Mouse (Mus musculus) stomach, postnatal 0 days (tissue): Measurements from ENCODE around the gene Ctnnbl1. TPM values are rescaled to one million over a fixed set of nuclear protein-coding genes. Genes with fewer than 3 reads are reported as not detected.

ENCODE experiments used
- ATAC-seq: fragments of 200-750 bp; cut with Nextera tagmentation; 2 replicates; pipeline ENCODE4 v1.8.0; 2017; ENCODE audit not compliant: low FRiP score, low TSS enrichment
- DNase-seq: peaks from one replicate; pipeline ENCODE4 v3.0.0-alpha.2; 2016; ENCODE audit warnings: low spot score
- H3K27ac ChIP-seq: fragments of 300-500 bp; sonication (generic); replicated peaks from 2 replicates; pipeline ENCODE4 v1.5.1; 2014; ENCODE audit warnings: mild to moderate bottlenecking, control low read depth
- H3K27me3 ChIP-seq: fragments of 300-500 bp; sonication (generic); 2 replicates; pipeline ENCODE4 v1.6.1; 2014; ENCODE audit warnings: low read length; ENCODE audit not compliant: control insufficient read depth, insufficient read depth
- H3K36me3 ChIP-seq: fragments of 300-500 bp; sonication (generic); 2 replicates; pipeline ENCODE4 v1.6.1; 2014; ENCODE audit warnings: low read length, mixed read lengths; ENCODE audit not compliant: control insufficient read depth, insufficient read depth
- H3K4me1 ChIP-seq: fragments of 300-500 bp; sonication (generic); replicated peaks from 2 replicates; pipeline ENCODE4 v1.6.1; 2014; ENCODE audit warnings: antibody characterized with exemption; ENCODE audit not compliant: control insufficient read depth, insufficient read depth
- H3K4me2 ChIP-seq: fragments of 300-500 bp; sonication (generic); replicated peaks from 2 replicates; pipeline ENCODE4 v1.6.1; 2014; ENCODE audit warnings: low read depth, mild to moderate bottlenecking, control low read depth, moderate library complexity
- H3K4me3 ChIP-seq: fragments of 300-500 bp; sonication (generic); 2 replicates; pipeline ENCODE4 v1.5.1; 2014; ENCODE audit warnings: low read depth, low read length, control low read depth
- H3K9ac ChIP-seq: fragments of 300-500 bp; sonication (generic); 2 replicates; pipeline ENCODE4 v1.6.1; 2014; ENCODE audit warnings: mild to moderate bottlenecking, low read length, control low read depth, mixed read lengths
- H3K9me3 ChIP-seq: fragments of 300-500 bp; sonication (generic); 2 replicates; pipeline ENCODE4 v1.6.1; 2016; ENCODE audit warnings: low read length; ENCODE audit not compliant: control insufficient read depth
- CTCF ChIP-seq: IDR thresholded peaks from 2 replicates; pipeline ENCODE4 v1.5.1; 2016; ENCODE audit warnings: antibody characterized with exemption, low read depth, mild to moderate bottlenecking, moderate library complexity
- EP300 ChIP-seq: optimal IDR thresholded peaks from 2 replicates; pipeline ENCODE3; 2016; ENCODE audit warnings: antibody characterized with exemption
- WGBS: fragments of 180-500 bp; shearing (Covaris S2); extraction: QIAGEN DNeasy Blood & Tissue Kit; methylation state at CpG from one replicate; pipeline ENCODE4 v1.1.7; 2014; 5-methylcytosine and 5-hydroxymethylcytosine counted together
- polyA plus RNA-seq: library from polyadenylated mRNA; unstranded; fragments of >200 nt; fragmentation: Nextera tagmentation; extraction: Ambion mirVana; gene quantifications from 2 replicates; pipeline ENCODE4 v1.2.1, GENCODE M21; 2015

Gene Ctnnbl1
- polyA plus RNA-seq, 1 experiment from 2014 or later, result 23.9 TPM

DNA sequence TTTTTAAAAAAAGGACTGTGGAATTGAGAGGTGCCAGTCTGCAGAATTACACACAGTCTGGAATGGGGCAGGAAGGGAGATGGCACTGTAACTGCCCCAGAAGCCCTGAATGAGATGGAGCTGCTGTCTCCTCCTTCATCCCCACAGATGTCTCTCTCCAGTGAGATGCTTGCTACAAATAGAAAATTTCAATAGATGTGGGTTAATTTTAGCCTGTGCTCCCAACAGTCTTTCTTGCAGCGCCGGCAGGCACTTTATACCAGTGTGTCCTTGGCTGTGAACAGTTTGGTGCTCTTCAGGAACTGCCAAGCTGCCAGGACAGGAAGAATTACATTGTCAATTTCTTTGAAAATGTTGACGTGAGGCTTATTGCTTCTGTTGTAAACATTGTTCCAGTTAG, 86.3 kb downstream of the Ctnnbl1 start:
- no peak overlapping the region for H3K4me3 ChIP-seq
- ATAC-seq, result no peak
- no peak overlapping the region for H3K4me2 ChIP-seq
- H3K9ac ChIP-seq, result no peak overlapping the region
- TF ChIP-seq EP300 (no peak), CTCF (no peak)
- 79% methylated on average over 3 of the region's 3 CpGs for WGBS
- no peaks in the 10 kb centered on the region for H3K9me3 ChIP-seq
- H3K36me3 ChIP-seq, result no peaks in the 10 kb centered on the region
- no peak for DNase-seq
- no peak overlapping the region for H3K27ac ChIP-seq
- H3K27me3 ChIP-seq, result no peaks in the 10 kb centered on the region
- H3K4me1 ChIP-seq, result no peaks in the 10 kb centered on the region

DNA sequence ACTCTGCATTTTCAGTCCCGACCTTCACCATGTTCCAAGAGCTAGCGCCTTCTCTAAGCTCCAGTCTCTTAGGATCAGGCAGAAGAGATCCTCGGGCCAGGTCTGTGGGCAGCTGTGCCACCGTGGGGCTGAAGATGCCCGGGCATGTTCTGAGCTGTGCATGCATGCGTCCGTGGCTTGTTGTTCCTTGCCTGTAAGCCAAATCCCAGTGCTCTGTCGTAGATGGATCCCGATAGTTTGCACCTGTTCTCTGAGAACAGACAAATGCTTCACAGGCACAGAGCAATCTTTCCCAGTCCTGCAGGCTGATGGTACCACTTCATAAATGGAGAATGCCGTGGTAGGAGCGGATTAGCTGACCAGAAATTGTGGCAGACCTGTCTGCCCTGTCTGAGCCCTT, 87.0 kb downstream of the Ctnnbl1 start:
- WGBS, result 91% methylated on average over 11 of the region's 11 CpGs

DNA sequence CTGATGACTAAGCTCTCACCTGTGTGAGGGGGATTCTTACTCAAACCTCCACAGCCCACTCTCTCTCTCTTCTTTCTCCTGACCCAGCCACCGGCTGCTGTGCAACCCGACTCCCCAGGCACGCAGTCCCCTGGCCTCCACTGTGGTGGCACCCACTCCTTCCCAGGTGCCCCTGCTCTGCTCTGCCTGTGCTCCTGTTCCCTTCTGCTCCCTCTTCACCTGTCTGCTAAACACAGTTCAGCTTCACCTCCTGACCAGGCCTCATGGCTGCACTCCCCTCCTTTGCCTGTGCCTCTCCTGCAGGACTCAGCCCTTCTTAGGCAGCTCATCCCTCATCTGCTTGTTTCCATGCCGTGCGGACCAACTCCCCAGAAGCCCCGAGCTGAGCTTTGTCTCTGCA, 92.9 kb downstream of the Ctnnbl1 start:
- Histone ChIP-seq H3K4me3 (no peak overlapping the region), H3K9ac (no peak overlapping the region), H3K36me3 (no peaks in the 10 kb centered on the region), H3K9me3 (no peaks in the 10 kb centered on the region), H3K27me3 (no peaks in the 10 kb centered on the region), H3K27ac (no peak overlapping the region), H3K4me1 (no peaks in the 10 kb centered on the region), H3K4me2 (no peak overlapping the region)
- no peak for ATAC-seq
- TF ChIP-seq EP300, result no peak
- no peak for TF ChIP-seq CTCF
- 65% methylated on average over 6 of the region's 6 CpGs for WGBS
- DNase-seq, result no peak

More for the DNA sequence above, 87.0 kb downstream of the Ctnnbl1 start:
- DNase-seq (no peak), ATAC-seq (no peak)
- TF ChIP-seq EP300 (no peak), CTCF (no peak)
- no peaks in the 10 kb centered on the region for H3K36me3 ChIP-seq
- no peak overlapping the region for H3K4me3 ChIP-seq
- H3K27me3 ChIP-seq, result no peaks in the 10 kb centered on the region
- no peak overlapping the region for H3K9ac ChIP-seq
- no peaks in the 10 kb centered on the region for H3K9me3 ChIP-seq
- no peaks in the 10 kb centered on the region for H3K4me1 ChIP-seq
- H3K4me2 ChIP-seq, result no peak overlapping the region
- H3K27ac ChIP-seq, result no peak overlapping the region

DNA sequence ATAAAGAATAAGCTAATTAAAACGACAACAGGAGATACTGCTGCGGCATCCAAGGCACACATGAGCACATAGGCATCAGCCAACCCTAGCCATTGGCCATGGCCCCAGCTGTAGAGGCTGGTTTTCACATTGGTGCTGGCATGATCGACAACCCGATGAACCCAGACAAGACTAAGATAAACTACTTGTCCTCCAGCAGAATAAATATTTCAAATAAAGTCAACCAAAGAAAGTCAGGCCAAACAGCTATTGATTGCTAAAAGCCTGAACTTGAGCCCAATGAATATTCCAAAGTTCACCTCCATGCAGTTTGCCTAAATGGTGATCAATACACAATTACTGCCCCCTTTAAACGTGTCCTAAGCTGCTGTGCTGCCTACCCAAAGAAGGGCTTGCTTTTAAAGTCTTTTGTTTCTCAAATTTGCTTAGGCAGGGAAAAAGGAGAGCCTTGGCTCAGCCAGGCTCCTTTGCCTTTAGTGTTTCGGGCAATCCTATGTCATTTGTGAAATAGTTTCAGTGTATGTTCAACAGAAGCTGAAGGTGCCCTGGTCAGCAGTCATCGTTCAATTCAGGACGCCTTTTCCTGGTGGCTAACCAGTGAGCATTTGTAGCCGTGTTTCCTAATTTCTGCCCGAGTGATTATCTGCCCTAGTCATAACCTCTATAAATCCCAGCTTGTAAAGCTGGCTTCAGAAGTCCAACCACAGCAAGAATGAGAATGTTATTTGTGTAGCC, 93.6 kb downstream of the Ctnnbl1 start:
- ATAC-seq, result no peak
- Histone ChIP-seq H3K4me2 (no peak overlapping the region), H3K9ac (no peak overlapping the region), H3K36me3 (no peaks in the 10 kb centered on the region), H3K4me3 (no peak overlapping the region), H3K27me3 (no peaks in the 10 kb centered on the region), H3K4me1 (no peaks in the 10 kb centered on the region), H3K27ac (no peak overlapping the region), H3K9me3 (no peaks in the 10 kb centered on the region)
- WGBS, result 80% methylated on average over 10 of the region's 10 CpGs
- DNase-seq, result no peak
- TF ChIP-seq EP300, result no peak

DNA sequence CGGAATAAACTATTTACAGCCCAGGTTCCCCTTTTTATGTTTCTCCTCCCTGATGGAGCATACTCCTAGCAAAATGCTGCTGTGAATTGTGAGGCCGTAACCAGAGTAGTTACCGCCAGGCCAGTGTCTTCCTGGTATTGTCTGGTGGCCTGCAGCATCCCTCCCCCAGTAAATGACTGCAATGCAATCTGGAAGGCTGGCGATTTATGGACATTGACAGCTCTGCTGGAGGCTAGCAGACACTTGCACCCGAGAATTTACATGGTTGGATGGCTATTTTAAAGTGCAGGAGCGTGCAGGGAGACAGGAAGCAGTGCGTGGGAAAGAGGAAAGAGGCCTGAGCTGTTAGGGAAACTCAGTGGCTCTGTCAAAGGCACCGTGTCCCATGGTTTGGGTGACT, 99.8 kb downstream of the Ctnnbl1 start:
- Histone ChIP-seq H3K4me3 (no peak overlapping the region), H3K9me3 (no peaks in the 10 kb centered on the region), H3K27me3 (no peaks in the 10 kb centered on the region), H3K36me3 (peaks cover 2% of the 10 kb centered on the region; the same call in 1 of the 2 replicates), H3K4me1 (no peaks in the 10 kb centered on the region), H3K9ac (no peak overlapping the region), H3K4me2 (no peak overlapping the region), H3K27ac (no peak overlapping the region)
- ATAC-seq (no peak), DNase-seq (no peak)
- TF ChIP-seq EP300 (no peak), CTCF (no peak)
- 74% methylated on average over 8 of the region's 8 CpGs for WGBS

DNA sequence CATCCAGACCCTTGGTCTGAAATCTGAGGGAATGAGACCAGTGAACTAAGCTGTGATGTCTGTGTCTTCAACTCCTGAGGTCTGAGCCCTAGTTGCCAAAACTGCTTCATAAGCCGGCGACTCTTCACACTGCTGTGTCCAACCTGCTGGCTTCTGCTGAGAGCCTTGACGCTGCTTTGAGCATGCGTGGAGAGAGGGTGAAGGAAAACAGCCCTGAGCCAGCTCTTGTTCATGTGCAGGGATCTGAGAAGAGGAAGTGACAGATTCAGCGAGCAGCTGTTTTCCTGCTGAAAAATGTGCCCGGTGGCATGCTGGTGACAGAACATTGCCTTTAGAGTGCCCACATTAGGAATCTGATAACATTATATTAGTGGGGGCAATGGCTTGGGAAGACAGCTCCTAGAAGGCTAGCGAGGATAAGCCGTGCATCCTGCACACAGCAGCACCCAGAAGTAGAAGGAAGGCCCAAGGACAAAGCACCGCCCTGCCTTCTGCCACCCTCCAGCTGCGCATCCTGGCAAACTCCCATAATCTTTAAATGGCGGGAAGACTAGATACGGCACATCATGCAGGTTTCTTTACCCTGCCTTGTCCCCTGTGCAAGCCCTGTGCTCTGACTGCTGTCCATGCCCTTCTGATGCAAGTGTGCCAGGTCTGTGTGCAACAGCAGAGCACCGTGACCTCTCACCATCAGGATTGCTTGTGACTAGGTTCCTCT, 101.2 kb downstream of the Ctnnbl1 start:
- H3K27ac ChIP-seq, result no peak overlapping the region
- no peak overlapping the region for H3K4me3 ChIP-seq
- H3K9ac ChIP-seq, result no peak overlapping the region
- 90% methylated on average over 13 of the region's 13 CpGs for WGBS
- no peak for ATAC-seq
- H3K4me1 ChIP-seq, result no peaks in the 10 kb centered on the region
- no peaks in the 10 kb centered on the region for H3K9me3 ChIP-seq
- peaks cover 2% of the 10 kb centered on the region; the same call in 1 of the 2 replicates for H3K36me3 ChIP-seq
- TF ChIP-seq CTCF (no peak), EP300 (no peak)
- H3K4me2 ChIP-seq, result no peak overlapping the region
- no peaks in the 10 kb centered on the region for H3K27me3 ChIP-seq
- no peak for DNase-seq
